Mouse (Mus musculus): ENCODE measurements around the gene Zc3h13. TPM values are rescaled to one million over a fixed set of nuclear protein-coding genes. Genes with fewer than 3 reads are reported as not detected.

Gene Zc3h13
- 15.8 and 20.2 TPM in 2 replicates for polyA plus RNA-seq (2015; fragmentation: Nextera tagmentation; extraction: Ambion mirVana)

DNA sequence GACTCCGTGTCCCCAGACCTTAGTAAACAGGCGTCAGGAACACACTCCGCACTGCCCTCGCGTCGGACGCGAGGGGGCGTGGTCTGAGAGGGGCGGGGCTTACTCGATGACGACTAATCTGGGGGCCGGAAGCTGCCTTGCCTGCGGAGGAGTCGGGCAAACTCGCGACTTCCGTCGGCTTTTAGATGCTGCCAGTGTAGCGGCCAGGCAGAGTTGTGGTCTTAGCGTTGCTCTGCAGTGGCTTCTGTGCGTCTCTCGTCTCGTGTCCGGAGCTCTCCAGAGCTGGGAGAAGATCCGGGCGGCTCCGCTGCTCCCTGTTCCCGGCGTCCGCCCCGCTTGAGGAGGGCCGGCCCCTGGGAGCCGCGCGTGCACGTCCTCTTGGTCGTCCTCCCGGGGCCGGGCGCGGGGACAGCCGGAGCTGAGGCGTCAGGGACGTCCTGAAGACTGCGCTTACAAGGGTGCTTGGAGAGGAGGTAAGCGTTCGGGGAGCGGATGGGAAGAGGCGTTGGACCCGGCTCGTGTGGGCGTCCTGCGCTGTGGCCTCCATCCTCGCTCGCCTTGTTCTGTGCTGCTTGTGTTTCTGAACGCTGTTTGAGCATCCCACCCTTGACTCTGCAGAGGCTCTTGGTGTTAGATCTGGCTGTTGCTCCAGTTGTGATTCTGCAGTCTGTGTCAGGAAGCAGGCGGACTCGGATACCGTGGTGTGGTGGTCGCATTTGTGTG lies at the start of gene Zc3h13:
TSS of gene Zc3h13 (plus strand) at position 181 of the 723 bp plus-strand sequence.

DNA sequence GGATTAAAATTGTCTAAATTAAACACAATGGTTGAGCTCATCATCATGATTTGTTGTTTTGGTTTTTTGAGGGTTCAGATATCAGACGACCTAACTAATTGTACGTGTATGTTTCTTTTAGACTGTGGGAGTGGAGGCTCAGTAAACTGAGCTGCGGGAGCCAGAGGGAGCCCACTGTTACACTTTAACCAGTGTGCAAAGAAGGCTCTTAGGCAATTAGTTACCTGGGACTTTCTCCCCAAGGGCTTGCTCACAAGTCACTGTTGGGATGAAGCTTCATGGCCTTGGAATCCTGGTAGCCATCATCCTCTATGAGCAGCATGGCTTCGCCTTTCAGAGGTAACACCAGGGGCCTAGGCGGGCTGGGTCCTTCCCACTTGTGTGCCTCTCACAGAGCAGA lies 42.1 kb upstream of the Zc3h13 start, which contains the start of gene Cpb2:
TSS of gene Cpb2 (plus strand) at position 201 of the 400 bp plus-strand sequence.

Small RNAs within 50 kb of the gene (microRNA-seq; reads per million reads assigned to microRNA genes)
- 0 reads per million in 2 experiments for gene Gm44482

Other genes with a start within 250 kb of the Zc3h13 start
- gene Lrrc63, start 153.5 kb upstream of the Zc3h13 start, polyA plus RNA-seq (2015; fragmentation: Nextera tagmentation; extraction: Ambion mirVana) = not detected in 2 replicates
- gene Lcp1, start 153.3 kb upstream of the Zc3h13 start, polyA plus RNA-seq (2015; fragmentation: Nextera tagmentation; extraction: Ambion mirVana) = 15.0 and 17.4 TPM in 2 replicates
- 0.13 and 0.26 TPM in 2 replicates for gene Cpb2, start 42.1 kb upstream of the Zc3h13 start, polyA plus RNA-seq (2015; fragmentation: Nextera tagmentation; extraction: Ambion mirVana)
- 0.06 and 0.11 TPM in 2 replicates for gene Siah3, start 171.6 kb downstream of the Zc3h13 start, polyA plus RNA-seq (2015; fragmentation: Nextera tagmentation; extraction: Ambion mirVana)

Measured in skeletal muscle tissue, postnatal 0 days (tissue).